Mouse (Mus musculus) mouse trophoblast stem cell (cell line): Measurements from ENCODE around the gene Lmx1a.

Experiments
- in situ Hi-C, 2 experiments: fragments of 300-500 bp; cut with MseI, MboI; formaldehyde crosslinking; loops; 2 replicates in 1 of 2; 3 replicates in 1 of 2; pipeline ENCODE4 v1.15.1; 2025

Gene Lmx1a

GRCm38 (mm10) chr1:167693499-167694240 lies 4.6 kb downstream of the Lmx1a start:
- in situ Hi-C loops = no loop called here

GRCm38 (mm10) chr1:167694731-167695130 lies 5.7 kb downstream of the Lmx1a start:
- in situ Hi-C loops = no loop called here

GRCm38 (mm10) chr1:167695910-167696459 lies 6.9 kb downstream of the Lmx1a start:
- in situ Hi-C loops = no loop called here

GRCm38 (mm10) chr1:167699706-167700105 lies 10.7 kb downstream of the Lmx1a start:
- in situ Hi-C loops = no loop called here

- in situ Hi-C loops = no loop called here
Measured at GRCm38 (mm10) chr1:167700221-167700620, 11.2 kb downstream of the Lmx1a start.

- in situ Hi-C loops = no loop called here
Measured at GRCm38 (mm10) chr1:167705527-167705926, 16.5 kb downstream of the Lmx1a start.

- in situ Hi-C loops = no loop called here
Measured at GRCm38 (mm10) chr1:167708761-167709160, 19.7 kb downstream of the Lmx1a start.

GRCm38 (mm10) chr1:167715730-167716341 lies 26.8 kb downstream of the Lmx1a start:
- in situ Hi-C loops = no loop called here

- in situ Hi-C loops = no loop called here
Measured at GRCm38 (mm10) chr1:167734471-167734870, 45.4 kb downstream of the Lmx1a start.

GRCm38 (mm10) chr1:167736793-167737192 lies 47.8 kb downstream of the Lmx1a start:
- in situ Hi-C loops = no loop called here

- in situ Hi-C loops = no loop called here
Measured at GRCm38 (mm10) chr1:167739286-167739685, 50.2 kb downstream of the Lmx1a start.

GRCm38 (mm10) chr1:167746676-167747075 lies 57.6 kb downstream of the Lmx1a start:
- in situ Hi-C loops = no loop called here

GRCm38 (mm10) chr1:167752661-167753060 lies 63.6 kb downstream of the Lmx1a start:
- in situ Hi-C loops = no loop called here

- in situ Hi-C loops = no loop called here
Measured at GRCm38 (mm10) chr1:167754085-167754484, 65.0 kb downstream of the Lmx1a start.

- in situ Hi-C loops = no loop called here
Measured at GRCm38 (mm10) chr1:167754636-167755522, 65.8 kb downstream of the Lmx1a start.

GRCm38 (mm10) chr1:167758208-167758607 lies 69.2 kb downstream of the Lmx1a start:
- in situ Hi-C loops = no loop called here

GRCm38 (mm10) chr1:167760307-167760706 lies 71.3 kb downstream of the Lmx1a start:
- in situ Hi-C loops = no loop called here

- in situ Hi-C loops = no loop called here
Measured at GRCm38 (mm10) chr1:167761785-167762223, 72.8 kb downstream of the Lmx1a start.

- in situ Hi-C loops = no loop called here
Measured at GRCm38 (mm10) chr1:167766619-167767018, 77.6 kb downstream of the Lmx1a start.

GRCm38 (mm10) chr1:167770457-167770856 lies 81.4 kb downstream of the Lmx1a start:
- in situ Hi-C loops = no loop called here

- in situ Hi-C loops = loop anchor here in 1 of 2 experiments (10.0 kb wide), 1 partner anchor 355 kb away; no protein-coding TSS in a partner anchor
Measured at GRCm38 (mm10) chr1:167779766-167780488, 90.9 kb downstream of the Lmx1a start.
